Mouse (Mus musculus): ENCODE measurements at regions not wholly inside any gene's neighbourhood (a gene's known extent, or its start where the extent isn't known, plus 50 kb on each side); places are given as distances from the start of the nearest gene placed in this dataset.
A peak's percentile ranks its signal among the peaks of the same experiment; 100 is the strongest.

- Histone ChIP-seq H3K4me3 (replicated peaks; ENCODE audit: insufficient read depth, low read depth, low read length) (no peak overlapping the region), H3K27ac (ENCODE audit: insufficient read depth, low read length) (no peak overlapping the region), H3K27me3 (ENCODE audit: control insufficient read depth, insufficient read depth, low read length) (no peaks in the 10 kb centered on the region), H3K4me1 (ENCODE audit: control insufficient read depth, insufficient read depth, low read length) (peaks cover 9% of the 10 kb centered on the region; the same call in 1 of the 2 replicates)
- 67% methylated on average over 12 of the region's 12 CpGs for WGBS
- no peak for TF ChIP-seq CTCF (IDR thresholded peaks at IDR 0.05; ENCODE audit: borderline replicate concordance, insufficient read depth, low read depth, low read length)
- no peak for TF ChIP-seq POLR2A (IDR thresholded peaks at IDR 0.05; ENCODE audit: borderline replicate concordance, insufficient read depth, low read length)
- DNase-seq = no peak
These were observed 102.9 kb downstream of the Matn1 start for GRCm38 (mm10) chr4:131046969-131047650.

- WGBS = 94% methylated on average over 3 of the region's 3 CpGs
- no peak overlapping the region for H3K27ac ChIP-seq (ENCODE audit: insufficient read depth, low read length)
- no peak for DNase-seq
- no peak overlapping the region for H3K4me3 ChIP-seq (replicated peaks; ENCODE audit: insufficient read depth, low read depth, low read length)
- TF ChIP-seq CTCF (IDR thresholded peaks at IDR 0.05; ENCODE audit: borderline replicate concordance, insufficient read depth, low read depth, low read length) = no peak
- no peaks in the 10 kb centered on the region for H3K27me3 ChIP-seq (ENCODE audit: control insufficient read depth, insufficient read depth, low read length)
- peaks cover 10% of the 10 kb centered on the region for H3K4me1 ChIP-seq (ENCODE audit: control insufficient read depth, insufficient read depth, low read length)
These were observed 112.1 kb downstream of the Matn1 start for GRCm38 (mm10) chr4:131056293-131056692.

- no peak overlapping the region for H3K27ac ChIP-seq (ENCODE audit: insufficient read depth, low read length)
- no peak overlapping the region for H3K4me3 ChIP-seq (replicated peaks; ENCODE audit: insufficient read depth, low read depth, low read length)
- H3K27me3 ChIP-seq (ENCODE audit: control insufficient read depth, insufficient read depth, low read length) = no peaks in the 10 kb centered on the region
- TF ChIP-seq POLR2A (IDR thresholded peaks at IDR 0.05; ENCODE audit: borderline replicate concordance, insufficient read depth, low read length) = no peak
- no peak for TF ChIP-seq CTCF (IDR thresholded peaks at IDR 0.05; ENCODE audit: borderline replicate concordance, insufficient read depth, low read depth, low read length)
- peak in 1 of 2 experiments; percentile 31 for DNase-seq
- peaks cover 17% of the 10 kb centered on the region for H3K4me1 ChIP-seq (ENCODE audit: control insufficient read depth, insufficient read depth, low read length)
- 18% methylated on average over 7 of the region's 7 CpGs for WGBS
These were observed 115.4 kb downstream of the Matn1 start for GRCm38 (mm10) chr4:131059572-131059971.

GRCm38 (mm10) chr4:131060191-131060680 lies 116.1 kb downstream of the Matn1 start:
- Histone ChIP-seq H3K4me3 (replicated peaks; ENCODE audit: insufficient read depth, low read depth, low read length) (no peak overlapping the region), H3K27ac (ENCODE audit: insufficient read depth, low read length) (no peak overlapping the region), H3K4me1 (ENCODE audit: control insufficient read depth, insufficient read depth, low read length) (peaks cover 20% of the 10 kb centered on the region), H3K27me3 (ENCODE audit: control insufficient read depth, insufficient read depth, low read length) (no peaks in the 10 kb centered on the region)
- TF ChIP-seq POLR2A (IDR thresholded peaks at IDR 0.05; ENCODE audit: borderline replicate concordance, insufficient read depth, low read length) = no peak
- TF ChIP-seq CTCF (IDR thresholded peaks at IDR 0.05; ENCODE audit: borderline replicate concordance, insufficient read depth, low read depth, low read length) = no peak
- 86% methylated on average over 1 of the region's 1 CpGs for WGBS
- no peak for DNase-seq

GRCm38 (mm10) chr4:131060706-131061105 lies 116.5 kb downstream of the Matn1 start:
- no peak for TF ChIP-seq CTCF (IDR thresholded peaks at IDR 0.05; ENCODE audit: borderline replicate concordance, insufficient read depth, low read depth, low read length)
- no peak for TF ChIP-seq POLR2A (IDR thresholded peaks at IDR 0.05; ENCODE audit: borderline replicate concordance, insufficient read depth, low read length)
- Histone ChIP-seq H3K4me1 (ENCODE audit: control insufficient read depth, insufficient read depth, low read length) (peaks cover 20% of the 10 kb centered on the region), H3K27ac (ENCODE audit: insufficient read depth, low read length) (no peak overlapping the region), H3K27me3 (ENCODE audit: control insufficient read depth, insufficient read depth, low read length) (no peaks in the 10 kb centered on the region), H3K4me3 (replicated peaks; ENCODE audit: insufficient read depth, low read depth, low read length) (no peak overlapping the region)
- 43% methylated on average over 2 of the region's 2 CpGs for WGBS
- no peak for DNase-seq

GRCm38 (mm10) chr4:131062592-131062991 lies 118.4 kb downstream of the Matn1 start:
- DNase-seq = no peak
- Histone ChIP-seq H3K27me3 (ENCODE audit: control insufficient read depth, insufficient read depth, low read length) (no peaks in the 10 kb centered on the region), H3K4me1 (ENCODE audit: control insufficient read depth, insufficient read depth, low read length) (peaks cover 20% of the 10 kb centered on the region), H3K4me3 (replicated peaks; ENCODE audit: insufficient read depth, low read depth, low read length) (no peak overlapping the region), H3K27ac (ENCODE audit: insufficient read depth, low read length) (no peak overlapping the region)
- TF ChIP-seq CTCF (IDR thresholded peaks at IDR 0.05; ENCODE audit: borderline replicate concordance, insufficient read depth, low read depth, low read length) (no peak), POLR2A (IDR thresholded peaks at IDR 0.05; ENCODE audit: borderline replicate concordance, insufficient read depth, low read length) (no peak)
- WGBS = 92% methylated on average over 4 of the region's 4 CpGs

GRCm38 (mm10) chr4:131066186-131066939 lies 122.2 kb downstream of the Matn1 start:
- 81% methylated on average over 8 of the region's 8 CpGs for WGBS
- no peak overlapping the region for H3K4me3 ChIP-seq (replicated peaks; ENCODE audit: insufficient read depth, low read depth, low read length)
- peaks cover 10% of the 10 kb centered on the region for H3K4me1 ChIP-seq (ENCODE audit: control insufficient read depth, insufficient read depth, low read length)
- H3K27ac ChIP-seq (ENCODE audit: insufficient read depth, low read length) = no peak overlapping the region
- DNase-seq = no peak
- H3K27me3 ChIP-seq (ENCODE audit: control insufficient read depth, insufficient read depth, low read length) = no peaks in the 10 kb centered on the region
- TF ChIP-seq CTCF (IDR thresholded peaks at IDR 0.05; ENCODE audit: borderline replicate concordance, insufficient read depth, low read depth, low read length) = no peak
- no peak for TF ChIP-seq POLR2A (IDR thresholded peaks at IDR 0.05; ENCODE audit: borderline replicate concordance, insufficient read depth, low read length)

GRCm38 (mm10) chr4:131070566-131070965 lies 126.4 kb downstream of the Matn1 start:
- Histone ChIP-seq H3K27ac (ENCODE audit: insufficient read depth, low read length) (no peak overlapping the region), H3K4me1 (ENCODE audit: control insufficient read depth, insufficient read depth, low read length) (no peaks in the 10 kb centered on the region), H3K27me3 (ENCODE audit: control insufficient read depth, insufficient read depth, low read length) (no peaks in the 10 kb centered on the region), H3K4me3 (replicated peaks; ENCODE audit: insufficient read depth, low read depth, low read length) (no peak overlapping the region)
- no peak for TF ChIP-seq POLR2A (IDR thresholded peaks at IDR 0.05; ENCODE audit: borderline replicate concordance, insufficient read depth, low read length)
- no peak for TF ChIP-seq CTCF (IDR thresholded peaks at IDR 0.05; ENCODE audit: borderline replicate concordance, insufficient read depth, low read depth, low read length)
- no peak for DNase-seq

Data from cerebellum, adult 2 months (tissue).